Mouse (Mus musculus) testis, postnatal 10 days (tissue): ENCODE measurements around the gene Acsl3.

Experiments
- DNase-seq: peaks from one replicate; pipeline ENCODE4 v3.0.0; 2021; ENCODE audit warnings: low spot score

Gene Acsl3

GRCm38 (mm10) chr1:78657671-78658440, at the start of gene Acsl3, which contains the start of gene Utp14b:
Gene Acsl3, plus strand, starts transcription at chr1:78657825.
Gene Utp14b, plus strand, starts transcription at chr1:78658038.
- peak; percentile 97 for DNase-seq

GRCm38 (mm10) chr1:78609134-78609907, 48.3 kb upstream of the Acsl3 start:
- no peak for DNase-seq

GRCm38 (mm10) chr1:78611039-78611438, 46.6 kb upstream of the Acsl3 start:
- no peak for DNase-seq

GRCm38 (mm10) chr1:78612959-78613358, 44.7 kb upstream of the Acsl3 start:
- DNase-seq, result no peak

GRCm38 (mm10) chr1:78624352-78624751, 33.3 kb upstream of the Acsl3 start:
- no peak for DNase-seq

GRCm38 (mm10) chr1:78634486-78634885, 23.1 kb upstream of the Acsl3 start:
- DNase-seq, result no peak

GRCm38 (mm10) chr1:78640871-78641270, 16.8 kb upstream of the Acsl3 start:
- no peak for DNase-seq

GRCm38 (mm10) chr1:78641791-78642190, 15.8 kb upstream of the Acsl3 start:
- DNase-seq, result no peak

GRCm38 (mm10) chr1:78642197-78642596, 15.4 kb upstream of the Acsl3 start:
- no peak for DNase-seq

GRCm38 (mm10) chr1:78647317-78647885, 10.2 kb upstream of the Acsl3 start:
- DNase-seq, result peak; percentile 10

- no peak for DNase-seq
These were observed 8.2 kb upstream of the Acsl3 start for GRCm38 (mm10) chr1:78649269-78650061.

- DNase-seq, result peak; percentile 54
These were observed 1.2 kb upstream of the Acsl3 start for GRCm38 (mm10) chr1:78656472-78656871.

- no peak for DNase-seq
These were observed 500 bp upstream of the Acsl3 start for GRCm38 (mm10) chr1:78657021-78657629.

- no peak for DNase-seq
These were observed 1.0 kb downstream of the Acsl3 start for GRCm38 (mm10) chr1:78658441-78659269.

GRCm38 (mm10) chr1:78659270-78659823, 1.7 kb downstream of the Acsl3 start:
- DNase-seq, result no peak

GRCm38 (mm10) chr1:78664326-78664725, 6.7 kb downstream of the Acsl3 start:
- DNase-seq, result no peak

GRCm38 (mm10) chr1:78665954-78666499, 8.4 kb downstream of the Acsl3 start:
- DNase-seq, result no peak

- DNase-seq, result no peak
These were observed 9.0 kb downstream of the Acsl3 start for GRCm38 (mm10) chr1:78666585-78666984.

GRCm38 (mm10) chr1:78682291-78682690, 24.7 kb downstream of the Acsl3 start:
- no peak for DNase-seq

GRCm38 (mm10) chr1:78684128-78684527, 26.5 kb downstream of the Acsl3 start:
- no peak for DNase-seq
